Comparison of ENCODE assay signal across 8 mouse cellular contexts in the genomic region with DNA sequence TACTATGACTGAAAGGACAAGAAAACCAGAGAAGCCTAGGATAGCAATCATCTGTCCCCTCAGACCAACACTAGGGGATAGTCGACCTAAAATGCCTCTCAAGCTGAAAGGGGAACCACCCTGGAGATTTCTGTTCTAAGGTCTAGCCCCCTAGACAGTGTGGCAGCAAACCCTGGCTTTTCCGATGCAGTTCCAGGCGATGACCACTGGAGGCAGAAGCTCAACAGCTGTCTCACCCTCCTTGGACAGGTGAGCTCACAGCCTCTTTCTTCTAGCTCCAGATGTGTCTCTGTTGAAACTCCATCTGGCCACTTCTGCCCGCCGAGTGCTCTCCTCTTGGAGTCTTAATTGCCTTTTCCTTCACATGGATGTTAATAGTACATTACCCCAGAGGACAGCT.
DNase-seq lines count a peak whose midpoint lies in the region; ATAC-seq and TF ChIP-seq lines count a peak whose summit lies in the region.

No protein-coding gene starts in this region.

- H3K4me3 ChIP-seq in kidney, adult 2 months (ENCODE audit: insufficient read depth, low read depth, low read length) = no peak overlapping the region
- no peak overlapping the region for H3K4me3 ChIP-seq in ES-Bruce4 (ENCODE audit: low read depth, low read length)
- H3K4me3 ChIP-seq in lung, embryonic 16.5 days (ENCODE audit: low read length) = no peak overlapping the region

- no peak overlapping the region for H3K27ac ChIP-seq in kidney, adult 2 months (ENCODE audit: insufficient read depth, low read depth, low read length)
- H3K27ac ChIP-seq in ES-Bruce4 (ENCODE audit: insufficient read depth, low read length) = no peak overlapping the region
- no peak overlapping the region for H3K27ac ChIP-seq in lung, embryonic 16.5 days (ENCODE audit: low read length)

- WGBS in kidney, adult 2 months = 36% methylated on average over 5 of the region's 5 CpGs
- WGBS in lung, embryonic 16.5 days = 34% methylated on average over 5 of the region's 5 CpGs

- intact Hi-C loops in heart, postnatal 14 days (cut with DNase I) = loop anchor here (1.0 to 5.0 kb wide), 2 partner anchors 42 to 99 kb away; no protein-coding TSS in a partner anchor

- TF ChIP-seq POLR2A in kidney, adult 2 months (IDR thresholded peaks at IDR 0.05; ENCODE audit: low read depth, low read length) = no peak
- TF ChIP-seq POLR2A in ES-Bruce4 (IDR thresholded peaks at IDR 0.05; ENCODE audit: insufficient read depth, low read length) = no peak

- DNase-seq in kidney, adult 2 months = peak; percentile 52
- DNase-seq in kidney, adult 11 months = no peak
- DNase-seq in brain, adult 2 months (ENCODE audit: low read depth, low spot score) = peak; percentile 55
- peak; percentile 39 to 63 for DNase-seq in heart, postnatal 14 days
- peak; percentile 45 to 74 for DNase-seq in spleen, postnatal 4 days (ENCODE audit: low spot score in 2 of 2)
- DNase-seq in frontal cortex, postnatal 36 days (ENCODE audit: low spot score in 2 of 2) = no peak

- no peaks in the 10 kb centered on the region for H3K27me3 ChIP-seq in kidney, adult 2 months (replicated peaks; ENCODE audit: control insufficient read depth, insufficient read depth, low read length)
- no peaks in the 10 kb centered on the region for H3K27me3 ChIP-seq in ES-Bruce4 (ENCODE audit: control insufficient read depth, insufficient read depth, low read length, poor library complexity, severe bottlenecking)
- no peaks in the 10 kb centered on the region for H3K27me3 ChIP-seq in lung, embryonic 16.5 days (ENCODE audit: control insufficient read depth, insufficient read depth, low read depth, low read length)

- H3K4me1 ChIP-seq in kidney, adult 2 months (ENCODE audit: control insufficient read depth, insufficient read depth, low read length) = no peaks in the 10 kb centered on the region
- H3K4me1 ChIP-seq in ES-Bruce4 (ENCODE audit: control insufficient read depth, insufficient read depth, low read length) = no peaks in the 10 kb centered on the region
- no peaks in the 10 kb centered on the region for H3K4me1 ChIP-seq in lung, embryonic 16.5 days (replicated peaks; ENCODE audit: control insufficient read depth, insufficient read depth, low read length)

- no peaks in the 10 kb centered on the region for H3K36me3 ChIP-seq in kidney, adult 2 months (ENCODE audit: control insufficient read depth, insufficient read depth, low read length)
- H3K36me3 ChIP-seq in ES-Bruce4 (ENCODE audit: control insufficient read depth, insufficient read depth, low read length, poor library complexity, severe bottlenecking) = no peaks in the 10 kb centered on the region
- peaks cover 31% of the 10 kb centered on the region for H3K36me3 ChIP-seq in lung, embryonic 16.5 days (ENCODE audit: control insufficient read depth, insufficient read depth, low read length)

- peak; percentile 85 for TF ChIP-seq CTCF in kidney, adult 2 months (conservative IDR thresholded peaks at IDR 0.05; ENCODE audit: insufficient read depth, insufficient read length, low read depth, low read length)
- TF ChIP-seq CTCF in ES-Bruce4 (IDR thresholded peaks at IDR 0.05; ENCODE audit: low read depth, low read length) = peak; percentile 65

- ATAC-seq in lung, embryonic 16.5 days (ENCODE audit: low read depth) = peak; percentile 37; the same call in 1 of the 2 replicates

- no peak overlapping the region for H3K9ac ChIP-seq in ES-Bruce4 (ENCODE audit: low read depth, poor library complexity, severe bottlenecking)
- H3K9ac ChIP-seq in lung, embryonic 16.5 days (ENCODE audit: low read length) = no peak overlapping the region

- no peak for TF ChIP-seq EP300 in ES-Bruce4 (IDR thresholded peaks at IDR 0.05; ENCODE audit: insufficient read depth, low read depth, low read length)

- H3K4me2 ChIP-seq in lung, embryonic 16.5 days (ENCODE audit: low read depth, low read length) = no peak overlapping the region

- H3K9me3 ChIP-seq in ES-Bruce4 (replicated peaks; ENCODE audit: control insufficient read depth, insufficient read depth, low read length, poor library complexity, severe bottlenecking) = no peaks in the 10 kb centered on the region
- no peaks in the 10 kb centered on the region for H3K9me3 ChIP-seq in lung, embryonic 16.5 days (ENCODE audit: control insufficient read depth, low read length)

Comparison
In these comparisons a context has a peak if more than half of its experiments do, and no peak if none do; other contexts are left out.
1. DNase-seq: peak in kidney, adult 2 months (single experiment), brain, adult 2 months (single experiment), heart, postnatal 14 days (2 of 2) and spleen, postnatal 4 days (2 of 2); none in kidney, adult 11 months (single experiment) and frontal cortex, postnatal 36 days (0 of 2).